Mouse (Mus musculus): ENCODE measurements around the gene Enpp3.

- TF ChIP-seq CTCF (IDR thresholded peaks at IDR 0.05; ENCODE audit: low read depth) (peak; percentile 10; the same call in 1 of the 2 replicates), EP300 (optimal IDR thresholded peaks at IDR 0.05) (no peak)
Measured at GRCm38 (mm10) chr10:24835702-24836342, 6.8 kb downstream of the Enpp3 start.
